Mouse (Mus musculus) MEL (cell line): ENCODE measurements around the gene Glipr2. TPM values are rescaled to one million over a fixed set of nuclear protein-coding genes. Genes with fewer than 3 reads are reported as not detected.

Experiments used
- DNase-seq: peaks from one replicate; pipeline ENCODE4 v3.0.0; 2011; ENCODE audit warnings: low read depth, low spot score
- H3K27ac ChIP-seq: 2 replicates; pipeline ENCODE4 v1.5.1; 2012; ENCODE audit warnings: low read depth, mild to moderate bottlenecking, control low read depth, low read length, moderate library complexity; ENCODE audit not compliant: control insufficient read depth
- H3K27me3 ChIP-seq, 2 experiments: fragments of 150-350 bp in 1 of 2; sonication (generic) in 1 of 2; 2 replicates each; pipeline ENCODE4 v1.6.1; 2012; ENCODE audit warnings: low read length in 2 of 2, mild to moderate bottlenecking in 2 of 2, improper control_type of control experiment in 1 of 2, moderate library complexity in 1 of 2; ENCODE audit not compliant: insufficient read depth in 2 of 2, control insufficient read depth in 1 of 2
- H3K36me3 ChIP-seq, 2 experiments: 2 replicates each; pipeline ENCODE4 v1.6.1; 2012 to 2014; ENCODE audit warnings: low read length in 2 of 2, improper control_type of control experiment in 1 of 2, inconsistent platforms in 1 of 2, mild to moderate bottlenecking in 1 of 2; ENCODE audit not compliant: insufficient read depth in 2 of 2, control insufficient read depth in 1 of 2
- H3K4me1 ChIP-seq, 2 experiments: fragments of 150-350 bp in 1 of 2; sonication (generic) in 1 of 2; 2 replicates each; pipeline ENCODE4 v1.6.1; 2012; ENCODE audit warnings: low read length in 2 of 2, improper control_type of control experiment in 1 of 2, mild to moderate bottlenecking in 1 of 2; ENCODE audit not compliant: insufficient read depth in 2 of 2, control insufficient read depth in 1 of 2
- H3K4me3 ChIP-seq, 2 experiments: fragments of 150-350 bp in 1 of 2; sonication (generic) in 1 of 2; 2 replicates each; pipeline ENCODE4 v1.5.1; 2012; ENCODE audit warnings: low read depth in 2 of 2, low read length in 2 of 2, mild to moderate bottlenecking in 2 of 2, moderate library complexity in 2 of 2, control low read depth in 1 of 2, improper control_type of control experiment in 1 of 2; ENCODE audit not compliant: control insufficient read depth in 1 of 2, insufficient read depth in 1 of 2
- H3K79me2 ChIP-seq: 2 replicates; pipeline ENCODE4 v1.6.1; 2012; ENCODE audit warnings: mild to moderate bottlenecking, low read length, moderate library complexity; ENCODE audit not compliant: control insufficient read depth, poor library complexity, insufficient read depth
- H3K9ac ChIP-seq: 2 replicates; pipeline ENCODE4 v1.6.1; 2012; ENCODE audit warnings: low read depth, mild to moderate bottlenecking, control low read depth, low read length, moderate library complexity; ENCODE audit not compliant: control insufficient read depth, poor library complexity, severe bottlenecking
- H3K9me3 ChIP-seq: fragments of 150-350 bp; sonication (generic); replicated peaks from 2 replicates; pipeline ENCODE4 v1.6.1; 2012; ENCODE audit warnings: mild to moderate bottlenecking, low read length, improper control_type of control experiment, moderate library complexity; ENCODE audit not compliant: insufficient read depth
- CHD1 ChIP-seq: IDR thresholded peaks from 2 replicates; pipeline ENCODE4 v1.6.1; 2012; ENCODE audit warnings: low read depth, mild to moderate bottlenecking, inconsistent platforms, low read length, improper control_type of control experiment
- CTCF ChIP-seq, 3 experiments: IDR thresholded peaks in 2 of 3; conservative IDR thresholded peaks in 1 of 3; 2 replicates each; pipeline ENCODE4 v1.5.1; 2011 to 2012; ENCODE audit warnings: low read length in 3 of 3, low read depth in 2 of 3, mild to moderate bottlenecking in 2 of 3, improper control_type of control experiment in 1 of 3, inconsistent platforms in 1 of 3, mixed read lengths in 1 of 3, moderate library complexity in 1 of 3; ENCODE audit not compliant: control insufficient read depth in 1 of 3, insufficient read depth in 1 of 3, poor library complexity in 1 of 3, severe bottlenecking in 1 of 3
- ELF1 ChIP-seq: IDR thresholded peaks from 2 replicates; pipeline ENCODE4 v1.6.1; 2014; ENCODE audit warnings: low read depth, mild to moderate bottlenecking, inconsistent platforms, low read length, improper control_type of control experiment, moderate library complexity
- GATA1 ChIP-seq: IDR thresholded peaks from 2 replicates; pipeline ENCODE4 v1.6.1; 2011; ENCODE audit warnings: low read depth, low read length, improper control_type of control experiment
- HCFC1 ChIP-seq: IDR thresholded peaks from 2 replicates; pipeline ENCODE4 v1.6.1; 2012; ENCODE audit warnings: low read depth, mild to moderate bottlenecking, inconsistent platforms, low read length, improper control_type of control experiment, moderate library complexity
- JUND ChIP-seq: IDR thresholded peaks from 2 replicates; pipeline ENCODE4 v1.6.1; 2011; ENCODE audit warnings: low read depth, mild to moderate bottlenecking, improper control_type of control experiment, low read length
- MAX ChIP-seq: IDR thresholded peaks from 2 replicates; pipeline ENCODE4 v1.6.1; 2011; ENCODE audit warnings: low read length, improper control_type of control experiment
- MAZ ChIP-seq: IDR thresholded peaks from 2 replicates; pipeline ENCODE4 v1.6.1; 2012; ENCODE audit warnings: low read depth, mild to moderate bottlenecking, inconsistent platforms, low read length, improper control_type of control experiment
- MEF2A ChIP-seq: IDR thresholded peaks from 2 replicates; pipeline ENCODE4 v1.6.1; 2014; ENCODE audit warnings: low read depth, mild to moderate bottlenecking, inconsistent platforms, low read length, improper control_type of control experiment; ENCODE audit not compliant: poor library complexity, insufficient replicate concordance, severe bottlenecking; ENCODE audit errors: extremely low read depth
- MYB ChIP-seq: IDR thresholded peaks from 2 replicates; pipeline ENCODE4 v1.6.1; 2011; ENCODE audit warnings: mild to moderate bottlenecking, low read depth, low read length, improper control_type of control experiment
- MYC ChIP-seq: IDR thresholded peaks from 2 replicates; pipeline ENCODE4 v1.6.1; 2011; ENCODE audit warnings: low read depth, mild to moderate bottlenecking, low read length, improper control_type of control experiment, moderate library complexity
- POLR2A ChIP-seq, 2 experiments: IDR thresholded peaks; 2 replicates each; pipeline ENCODE4 v1.6.1; 2011 to 2012; ENCODE audit warnings: low read length in 2 of 2, mild to moderate bottlenecking in 2 of 2, control low read depth in 1 of 2, improper control_type of control experiment in 1 of 2, low read depth in 1 of 2, moderate library complexity in 1 of 2; ENCODE audit not compliant: control insufficient read depth in 1 of 2, insufficient read depth in 1 of 2, poor library complexity in 1 of 2
- POLR2AphosphoS2 ChIP-seq: IDR thresholded peaks from 2 replicates; pipeline ENCODE4 v1.6.1; 2011; ENCODE audit warnings: low read length, improper control_type of control experiment
- RCOR1 ChIP-seq: IDR thresholded peaks from 2 replicates; pipeline ENCODE4 v1.6.1; 2012; ENCODE audit warnings: low read depth, mild to moderate bottlenecking, inconsistent platforms, low read length, improper control_type of control experiment
- SIN3A ChIP-seq: IDR thresholded peaks from 2 replicates; pipeline ENCODE4 v1.6.1; 2012; ENCODE audit warnings: low read length, improper control_type of control experiment, inconsistent platforms
- TAL1 ChIP-seq: IDR thresholded peaks from 2 replicates; pipeline ENCODE4 v1.6.1; 2012; ENCODE audit warnings: mild to moderate bottlenecking, inconsistent platforms, low read length, moderate library complexity, mixed read lengths
- USF2 ChIP-seq, 2 experiments: IDR thresholded peaks; 2 replicates each; pipeline ENCODE4 v1.6.1; 2011 to 2012; ENCODE audit warnings: improper control_type of control experiment in 2 of 2, low read length in 2 of 2, borderline replicate concordance in 1 of 2, inconsistent platforms in 1 of 2, low read depth in 1 of 2, mild to moderate bottlenecking in 1 of 2; ENCODE audit not compliant: insufficient read depth in 1 of 2
- ZKSCAN1 ChIP-seq: IDR thresholded peaks from 2 replicates; pipeline ENCODE4 v1.6.1; 2012; ENCODE audit warnings: low read depth, mild to moderate bottlenecking, inconsistent platforms, low read length, improper control_type of control experiment, moderate library complexity
- ZMIZ1 ChIP-seq: IDR thresholded peaks from 2 replicates; pipeline ENCODE4 v1.6.1; 2012; ENCODE audit warnings: low read depth, mild to moderate bottlenecking, inconsistent platforms, low read length, improper control_type of control experiment, moderate library complexity
- polyA plus RNA-seq, 2 experiments: library from polyadenylated mRNA; stranded (reverse) in 1 of 2; unstranded in 1 of 2; fragments of >175 nt in 1 of 2; fragments of >200 nt in 1 of 2; gene quantifications; 2 replicates each; pipeline versions ENCODE4 v1.2.1 to v1.2.4; 2012; ENCODE audit warnings: low replicate concordance in 2 of 2, low read depth in 1 of 2; ENCODE audit not compliant: insufficient read length in 2 of 2, insufficient read depth in 1 of 2, missing spikeins in 1 of 2
- total RNA-seq: library from RNA; depleted of rRNA; stranded (reverse); fragments of 300-350 nt; gene quantifications from 2 replicates; pipeline ENCODE4 v1.2.3, GENCODE M21; 2012

The Glipr2 gene
- total and polyA plus RNA-seq, 3 experiments = 22.8 to 25.0 TPM; not detected in 1

DNA sequence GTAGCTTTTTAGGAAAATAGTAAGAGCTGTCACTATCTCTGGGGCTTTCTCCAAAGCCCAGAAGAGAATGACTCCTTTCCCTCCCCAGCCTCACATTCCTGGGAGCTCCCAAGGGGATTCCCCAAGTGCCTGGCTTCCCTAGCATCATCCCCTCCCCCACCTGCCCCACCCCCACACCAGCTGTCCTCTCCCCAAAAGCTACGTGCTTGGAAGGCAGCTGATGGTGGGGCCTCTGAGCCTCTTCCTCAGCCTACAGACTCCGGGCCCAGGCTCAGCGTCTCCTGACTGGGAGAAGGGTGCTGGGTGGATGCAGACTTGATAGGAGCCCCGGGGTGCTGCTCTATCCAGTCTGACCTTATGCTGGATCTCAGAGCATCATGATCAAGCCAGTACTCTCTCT, 12.2 kb downstream of the Glipr2 start:
- Histone ChIP-seq H3K79me2 (no peaks in the 10 kb centered on the region; the same call in 1 of the 2 replicates), H3K9ac (no peak overlapping the region), H3K27me3 (no peaks in the 10 kb centered on the region), H3K4me1 (peaks cover 27 to 52% of the 10 kb centered on the region in 2 experiments), H3K36me3 (peaks cover 0 to 45% of the 10 kb centered on the region in 2 experiments; a peak in 2 of 4 replicates), H3K27ac (no peak overlapping the region), H3K4me3 (no peak overlapping the region)
- DNase-seq = no peak
- TF ChIP-seq MAZ (no peak), MEF2A (no peak), ZKSCAN1 (no peak), CHD1 (no peak), JUND (no peak)
- TF ChIP-seq, all 39 proteins: peak for 0
- H3K9me3 ChIP-seq = no peaks in the 10 kb centered on the region

DNA sequence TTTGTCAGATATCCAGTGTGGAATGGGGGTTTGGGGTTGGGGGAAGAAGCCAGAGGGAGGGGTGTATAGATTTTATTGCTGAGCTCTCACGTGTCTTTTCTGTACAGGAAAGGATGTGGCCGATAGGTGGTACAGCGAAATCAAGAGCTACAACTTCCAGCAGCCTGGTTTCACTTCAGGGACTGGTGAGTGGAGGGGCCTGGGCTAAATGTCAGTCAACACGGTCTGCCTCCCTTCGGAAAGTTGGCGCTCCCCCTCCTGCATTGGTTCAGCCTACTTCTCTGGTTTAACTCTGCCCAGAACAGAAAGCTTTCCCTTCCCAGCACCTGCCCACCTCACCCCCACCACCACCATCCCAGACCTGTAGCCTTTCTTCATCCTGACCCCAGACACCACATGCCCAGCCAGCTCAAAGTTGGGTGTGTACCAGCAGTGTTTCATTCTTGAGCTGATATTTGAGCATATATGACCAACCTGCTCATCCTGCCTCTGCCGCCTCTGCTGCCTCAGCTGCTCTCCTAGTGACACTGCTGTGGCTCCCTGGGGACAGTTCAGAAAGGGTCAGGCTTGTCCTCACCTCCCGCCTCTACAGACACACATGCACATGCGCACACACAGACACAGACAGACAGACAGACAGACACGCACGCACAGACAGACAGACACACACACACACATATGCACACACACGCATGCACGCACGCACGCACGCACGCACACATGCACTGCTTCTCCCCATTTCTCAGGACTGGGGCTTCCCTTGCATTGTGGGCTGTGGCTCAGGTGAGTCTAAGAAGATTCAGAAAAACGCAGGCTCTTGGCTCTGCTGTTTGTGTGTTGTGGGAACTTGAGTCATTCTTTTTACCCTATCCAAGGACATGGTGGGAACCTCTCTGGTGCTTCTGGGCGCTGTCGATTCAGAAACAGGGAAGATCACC, 13.5 kb downstream of the Glipr2 start:
- H3K27me3 ChIP-seq = no peaks in the 10 kb centered on the region
- DNase-seq = no peak
- no peak overlapping the region for H3K9ac ChIP-seq
- H3K4me3 ChIP-seq = no peak overlapping the region
- H3K36me3 ChIP-seq = peaks cover 0 to 42% of the 10 kb centered on the region in 2 experiments; a peak in 2 of 4 replicates
- TF ChIP-seq CTCF (IDR thresholded peaks at IDR 0.05 in 2 of 3, conservative IDR thresholded peaks at IDR 0.05 in 1 of 3; ENCODE audit: control insufficient read depth in 1 of 3, insufficient read depth in 1 of 3, low read depth in 2 of 3, low read length in 3 of 3, poor library complexity in 1 of 3, severe bottlenecking in 1 of 3) (no peak), MEF2A (no peak), MYC (no peak), ZKSCAN1 (no peak), GATA1 (no peak), MYB (no peak), ZMIZ1 (no peak), USF2 (IDR thresholded peaks at IDR 0.05; ENCODE audit: borderline replicate concordance in 1 of 2, insufficient read depth in 1 of 2, low read depth in 1 of 2, low read length in 2 of 2) (no peak), TAL1 (no peak), RCOR1 (no peak), ELF1 (no peak), HCFC1 (no peak), MAX (no peak), POLR2AphosphoS2 (no peak), POLR2A (IDR thresholded peaks at IDR 0.05; ENCODE audit: control insufficient read depth in 1 of 2, insufficient read depth in 1 of 2, low read depth in 1 of 2, low read length in 2 of 2, poor library complexity in 1 of 2) (no peak), SIN3A (no peak)
- H3K4me1 ChIP-seq = peaks cover 24 to 51% of the 10 kb centered on the region in 2 experiments
- no peaks in the 10 kb centered on the region; the same call in 1 of the 2 replicates for H3K79me2 ChIP-seq
- no peak overlapping the region for H3K27ac ChIP-seq
- H3K9me3 ChIP-seq = no peaks in the 10 kb centered on the region
